Mouse (Mus musculus) liver, adult 2 months (tissue): ENCODE measurements around the gene Dus3l. TPM values are rescaled to one million over a fixed set of nuclear protein-coding genes. Genes with fewer than 3 reads are reported as not detected.

ENCODE experiments used
- DNase-seq: peaks from one replicate; pipeline ENCODE4 v3.0.0-alpha.2; 2011; ENCODE audit warnings: low read depth, low spot score; ENCODE audit errors: extremely low read depth
- H3K27ac ChIP-seq: fragments of 200-500 bp; replicated peaks from 2 replicates; pipeline ENCODE4 v1.5.1; 2012; ENCODE audit warnings: low read depth, mild to moderate bottlenecking, control low read depth, inconsistent platforms, low read length; ENCODE audit not compliant: insufficient read depth
- H3K27me3 ChIP-seq: fragments of 200-500 bp; 2 replicates; pipeline ENCODE4 v1.6.1; 2012; ENCODE audit warnings: mild to moderate bottlenecking, moderate library complexity, low read length, inconsistent platforms; ENCODE audit not compliant: control insufficient read depth, insufficient read depth
- H3K36me3 ChIP-seq: fragments of 200-500 bp; 2 replicates; pipeline ENCODE4 v1.6.1; 2012; ENCODE audit warnings: low read length, inconsistent platforms; ENCODE audit not compliant: control insufficient read depth, insufficient read depth
- H3K4me1 ChIP-seq: fragments of 200-500 bp; 2 replicates; pipeline ENCODE4 v1.6.1; 2011; ENCODE audit warnings: low read length; ENCODE audit not compliant: control insufficient read depth, insufficient read depth
- H3K4me3 ChIP-seq: fragments of 200-500 bp; 2 replicates; pipeline ENCODE4 v1.5.1; 2011; ENCODE audit warnings: low read depth, mild to moderate bottlenecking, control low read depth, low read length, moderate library complexity; ENCODE audit not compliant: insufficient read depth
- H3K79me2 ChIP-seq: fragments of 200-500 bp; 2 replicates; pipeline ENCODE4 v1.6.1; 2012; ENCODE audit warnings: inconsistent platforms, mild to moderate bottlenecking, low read length, moderate library complexity; ENCODE audit not compliant: control insufficient read depth, insufficient read depth
- H3K9ac ChIP-seq: fragments of 200-500 bp; 2 replicates; pipeline ENCODE4 v1.6.1; 2012; ENCODE audit warnings: low read depth, mild to moderate bottlenecking, control low read depth, inconsistent platforms, low read length
- CTCF ChIP-seq: fragments of 200-500 bp; IDR thresholded peaks from 2 replicates; pipeline ENCODE4 v1.5.1; 2011; ENCODE audit warnings: low read depth, low read length, control low read depth
- POLR2A ChIP-seq: fragments of 200-500 bp; IDR thresholded peaks from 2 replicates; pipeline ENCODE4 v1.6.1; 2011; ENCODE audit warnings: low read length, control low read depth; ENCODE audit not compliant: insufficient read depth; ENCODE audit errors: extremely low read depth
- WGBS: fragments of 180-500 bp; shearing (Covaris S2); methylation state at CpG from one replicate; pipeline ENCODE4 v1.1.7; 2018; 5-methylcytosine and 5-hydroxymethylcytosine counted together
- polyA plus RNA-seq: library from polyadenylated mRNA; depleted of rRNA; stranded (reverse); fragments of >200 nt; gene quantifications from 2 replicates; pipeline ENCODE4 v1.2.3, GENCODE M21; 2012
- total RNA-seq: library from RNA; depleted of rRNA; stranded (reverse); fragments of >200 nt; gene quantifications from 2 replicates; pipeline ENCODE4 v1.2.3, GENCODE M21; 2014

Dus3l gene
- total and polyA plus RNA-seq, 2 experiments: 7.2 to 25.7 TPM

DNA sequence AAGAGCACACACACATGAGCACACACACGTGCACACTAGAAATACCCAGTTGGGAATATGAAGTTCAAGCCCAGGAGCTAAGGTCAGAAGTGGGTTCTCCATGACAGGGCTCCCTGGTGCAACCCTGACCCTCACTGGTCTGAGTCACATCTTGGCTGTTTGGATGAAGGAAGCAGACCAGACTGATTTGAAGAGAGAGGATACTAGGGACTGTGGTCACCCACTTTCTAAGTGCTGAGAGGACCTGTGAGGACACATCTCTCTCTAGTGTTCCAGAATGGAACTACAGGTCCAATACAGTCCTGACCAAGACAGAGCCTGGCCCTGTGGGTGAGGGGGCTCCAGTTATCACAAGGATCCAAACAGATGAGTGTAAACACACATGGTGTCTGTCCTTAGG lies 41.2 kb downstream of the Dus3l start:
- 81% methylated on average over 1 of the region's 1 CpGs for WGBS
- H3K4me3 ChIP-seq: no peak overlapping the region
- H3K36me3 ChIP-seq: no peaks in the 10 kb centered on the region
- H3K9ac ChIP-seq: no peak overlapping the region
- H3K4me1 ChIP-seq: no peaks in the 10 kb centered on the region
- TF ChIP-seq CTCF (no peak), POLR2A (no peak)
- DNase-seq: no peak
- no peaks in the 10 kb centered on the region for H3K79me2 ChIP-seq
- H3K27me3 ChIP-seq: no peaks in the 10 kb centered on the region
- H3K27ac ChIP-seq: no peak overlapping the region

GRCm38 (mm10) chr17:56808518-56808917 lies 44.0 kb downstream of the Dus3l start:
- DNase-seq: peak; percentile 25
- H3K27ac ChIP-seq: no peak overlapping the region
- peak; percentile 100 for TF ChIP-seq CTCF
- TF ChIP-seq POLR2A: no peak
- WGBS: 14% methylated on average over 9 of the region's 9 CpGs
- no peaks in the 10 kb centered on the region for H3K36me3 ChIP-seq
- H3K27me3 ChIP-seq: no peaks in the 10 kb centered on the region
- H3K4me1 ChIP-seq: no peaks in the 10 kb centered on the region
- H3K9ac ChIP-seq: no peak overlapping the region
- no peaks in the 10 kb centered on the region for H3K79me2 ChIP-seq
- no peak overlapping the region for H3K4me3 ChIP-seq

- peak; percentile 11 for DNase-seq
- Histone ChIP-seq H3K9ac (no peak overlapping the region), H3K27ac (no peak overlapping the region), H3K79me2 (no peaks in the 10 kb centered on the region), H3K36me3 (no peaks in the 10 kb centered on the region), H3K27me3 (no peaks in the 10 kb centered on the region), H3K4me3 (no peak overlapping the region), H3K4me1 (no peaks in the 10 kb centered on the region)
- TF ChIP-seq CTCF: no peak
- TF ChIP-seq POLR2A: no peak
- WGBS: 15% methylated on average over 3 of the region's 3 CpGs
Observed at GRCm38 (mm10) chr17:56810245-56810644, 45.7 kb downstream of the Dus3l start.

GRCm38 (mm10) chr17:56814316-56815056 lies 49.9 kb downstream of the Dus3l start:
- WGBS: 15% methylated on average over 24 of the region's 24 CpGs
- no peak overlapping the region for H3K27ac ChIP-seq
- H3K79me2 ChIP-seq: no peaks in the 10 kb centered on the region
- DNase-seq: peak; percentile 63
- TF ChIP-seq POLR2A (no peak), CTCF (no peak)
- no peaks in the 10 kb centered on the region for H3K36me3 ChIP-seq
- no peak overlapping the region for H3K9ac ChIP-seq
- no peak overlapping the region for H3K4me3 ChIP-seq
- no peaks in the 10 kb centered on the region for H3K4me1 ChIP-seq
- no peaks in the 10 kb centered on the region for H3K27me3 ChIP-seq

- no peak for TF ChIP-seq CTCF
- no peak for TF ChIP-seq POLR2A
- H3K27me3 ChIP-seq: no peaks in the 10 kb centered on the region
- H3K27ac ChIP-seq: no peak overlapping the region
- H3K4me1 ChIP-seq: 0 out of 2 replicates have a peak, but pooled peaks cover 3% of the 10 kb centered on the region
- H3K9ac ChIP-seq: no peak overlapping the region
- no peaks in the 10 kb centered on the region for H3K36me3 ChIP-seq
- WGBS: 89% methylated on average over 3 of the region's 3 CpGs
- H3K4me3 ChIP-seq: no peak overlapping the region
- no peaks in the 10 kb centered on the region for H3K79me2 ChIP-seq
- DNase-seq: no peak
Observed at GRCm38 (mm10) chr17:56815057-56815345, 50.4 kb downstream of the Dus3l start.

DNA sequence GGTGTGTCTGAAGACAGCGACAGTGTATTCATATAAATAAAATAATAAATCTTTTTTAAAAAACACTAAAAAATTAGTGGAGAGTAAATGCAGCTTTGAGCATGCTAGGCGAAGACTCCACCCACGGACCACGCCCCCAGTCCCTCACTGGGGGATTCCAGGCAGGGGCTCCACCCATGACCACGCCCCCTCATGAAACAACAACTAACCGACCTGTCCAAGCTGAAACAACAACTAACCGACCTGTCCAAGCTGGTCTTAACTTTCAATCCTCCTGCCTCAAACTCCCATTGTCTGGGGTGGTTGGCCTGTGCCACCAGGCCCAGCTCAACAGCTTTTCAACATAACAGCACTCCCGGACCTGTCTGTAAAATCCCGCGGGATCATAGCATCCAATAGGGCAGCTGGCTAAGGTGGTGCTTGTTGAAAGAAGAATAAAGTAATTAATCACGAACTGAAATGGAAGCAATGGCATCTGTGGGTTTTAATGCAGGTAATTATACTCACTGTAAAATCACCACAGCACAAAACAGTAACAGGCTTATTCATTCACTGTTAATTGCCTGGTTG lies 53.6 kb downstream of the Dus3l start:
- Histone ChIP-seq H3K36me3 (no peaks in the 10 kb centered on the region), H3K9ac (no peak overlapping the region), H3K79me2 (no peaks in the 10 kb centered on the region), H3K27me3 (no peaks in the 10 kb centered on the region), H3K4me1 (0 out of 2 replicates have a peak, but pooled peaks cover 3% of the 10 kb centered on the region), H3K27ac (no peak overlapping the region), H3K4me3 (no peak overlapping the region)
- no peak for TF ChIP-seq POLR2A
- TF ChIP-seq CTCF: no peak
- peak; percentile 9 for DNase-seq
- 54% methylated on average over 11 of the region's 11 CpGs for WGBS
